Mouse (Mus musculus) megakaryocyte-erythroid progenitor cell, adult 5-6 weeks (primary cell): ENCODE data around the gene Tgfb3. TPM values are rescaled to one million over a fixed set of nuclear protein-coding genes. Genes with fewer than 3 reads are reported as not detected.

Source experiments
- ATAC-seq: replicated peaks from 2 replicates; pipeline ENCODE4 v1.8.0; 2016; ENCODE audit warnings: mild to moderate bottlenecking, inconsistent platforms; ENCODE audit not compliant: severe bottlenecking, poor library complexity, low FRiP score, low TSS enrichment
- total RNA-seq, 2 experiments: library from RNA; stranded (forward) in 1 of 2; stranded (reverse) in 1 of 2; fragments of 200-1000, 215-1000 nt in 1 of 2; fragments of >200 nt in 1 of 2; fragmentation: Nextera tagmentation in 1 of 2; gene quantifications; 2 replicates each; pipeline ENCODE4 v1.2.3; 2014 to 2017

Gene Tgfb3
- total RNA-seq, 2 experiments from 2014 or later, result not detected

GRCm38 (mm10) chr12:86039078-86039477 is 39.8 kb downstream of the Tgfb3 start:
- ATAC-seq, result no peak

GRCm38 (mm10) chr12:86037235-86037921 is 41.5 kb downstream of the Tgfb3 start:
- no peak for ATAC-seq

- no peak for ATAC-seq
Measured at GRCm38 (mm10) chr12:86036368-86037166, 42.3 kb downstream of the Tgfb3 start.

GRCm38 (mm10) chr12:86035586-86035985 is 43.3 kb downstream of the Tgfb3 start:
- no peak for ATAC-seq

- ATAC-seq, result peak; percentile 28
Measured at GRCm38 (mm10) chr12:86030932-86031331, 47.9 kb downstream of the Tgfb3 start.

- ATAC-seq, result no peak
Measured at GRCm38 (mm10) chr12:86027747-86028146, 51.1 kb downstream of the Tgfb3 start.

GRCm38 (mm10) chr12:86027000-86027399 is 51.8 kb downstream of the Tgfb3 start:
- peak; percentile 61 for ATAC-seq

GRCm38 (mm10) chr12:86025480-86025879 is 53.4 kb downstream of the Tgfb3 start:
- ATAC-seq, result no peak

GRCm38 (mm10) chr12:86024426-86024825 is 54.4 kb downstream of the Tgfb3 start:
- ATAC-seq, result peak; percentile 53

GRCm38 (mm10) chr12:86023081-86023871 is 55.6 kb downstream of the Tgfb3 start:
- no peak for ATAC-seq

GRCm38 (mm10) chr12:86022282-86022984 is 56.4 kb downstream of the Tgfb3 start:
- no peak for ATAC-seq

- ATAC-seq, result no peak
Measured at GRCm38 (mm10) chr12:86021583-86021982, 57.3 kb downstream of the Tgfb3 start.

- no peak for ATAC-seq
Measured at GRCm38 (mm10) chr12:86017360-86017759, 61.5 kb downstream of the Tgfb3 start.

- ATAC-seq, result no peak
Measured at GRCm38 (mm10) chr12:86015114-86015513, 63.7 kb downstream of the Tgfb3 start.

GRCm38 (mm10) chr12:86014621-86015020 is 64.2 kb downstream of the Tgfb3 start:
- no peak for ATAC-seq

GRCm38 (mm10) chr12:86014174-86014573 is 64.7 kb downstream of the Tgfb3 start:
- no peak for ATAC-seq

- ATAC-seq, result no peak
Measured at GRCm38 (mm10) chr12:86012195-86012594, 66.6 kb downstream of the Tgfb3 start.

GRCm38 (mm10) chr12:86010656-86011055 is 68.2 kb downstream of the Tgfb3 start:
- ATAC-seq, result no peak

- ATAC-seq, result no peak
Measured at GRCm38 (mm10) chr12:86007377-86007776, 71.5 kb downstream of the Tgfb3 start.
